Mouse (Mus musculus) neural tube, embryonic 14.5 days (tissue): ENCODE results near the gene Rprd1b. TPM values are rescaled to one million over a fixed set of nuclear protein-coding genes. Genes with fewer than 3 reads are reported as not detected.

ENCODE experiments used
- ATAC-seq: fragments of 200-750 bp; cut with Nextera tagmentation; 2 replicates; pipeline ENCODE4 v1.8.0; 2017; ENCODE audit warnings: low read depth, mild to moderate bottlenecking, moderate TSS enrichment, moderate library complexity
- H3K27ac ChIP-seq: fragments of 300-500 bp; sonication (generic); 2 replicates; pipeline ENCODE4 v1.5.1; 2014; ENCODE audit warnings: low read depth, mild to moderate bottlenecking, control low read depth, low read length, moderate library complexity, mixed read lengths
- H3K27me3 ChIP-seq: fragments of 300-500 bp; sonication (generic); 2 replicates; pipeline ENCODE4 v1.6.1; 2014; ENCODE audit warnings: low read length; ENCODE audit not compliant: control insufficient read depth, insufficient read depth
- H3K36me3 ChIP-seq: fragments of 300-500 bp; sonication (generic); 2 replicates; pipeline ENCODE4 v1.6.1; 2014; ENCODE audit warnings: low read length, mixed read lengths; ENCODE audit not compliant: control insufficient read depth, insufficient read depth
- H3K4me1 ChIP-seq: fragments of 300-500 bp; sonication (generic); 2 replicates; pipeline ENCODE4 v1.6.1; 2014; ENCODE audit warnings: low read length; ENCODE audit not compliant: control insufficient read depth, insufficient read depth
- H3K4me2 ChIP-seq: fragments of 300-500 bp; sonication (generic); 2 replicates; pipeline ENCODE4 v1.6.1; 2014; ENCODE audit warnings: mild to moderate bottlenecking, low read depth, low read length, control low read depth
- H3K4me3 ChIP-seq: fragments of 300-500 bp; sonication (generic); 2 replicates; pipeline ENCODE4 v1.5.1; 2014; ENCODE audit warnings: low read depth, low read length, control low read depth, mixed read lengths
- H3K9ac ChIP-seq: fragments of 300-500 bp; sonication (generic); replicated peaks from 2 replicates; pipeline ENCODE4 v1.6.1; 2014; ENCODE audit warnings: low read depth, mild to moderate bottlenecking, control low read depth, low read length, mixed read lengths
- H3K9me3 ChIP-seq: fragments of 300-500 bp; sonication (generic); 2 replicates; pipeline ENCODE4 v1.6.1; 2016; ENCODE audit warnings: low read length; ENCODE audit not compliant: control insufficient read depth
- WGBS: fragments of 180-500 bp; shearing (Covaris S2); extraction: QIAGEN DNeasy Blood & Tissue Kit; methylation state at CpG from one replicate; pipeline ENCODE4 v1.1.7; 2014; 5-methylcytosine and 5-hydroxymethylcytosine counted together
- polyA plus RNA-seq: library from polyadenylated mRNA; unstranded; fragments of >200 nt; fragmentation: Nextera tagmentation; extraction: Ambion mirVana; gene quantifications from 2 replicates; pipeline ENCODE4 v1.2.1, GENCODE M21; 2014

Gene Rprd1b
- polyA plus RNA-seq, 1 experiment from 2014 or later, result 38.6 TPM

DNA sequence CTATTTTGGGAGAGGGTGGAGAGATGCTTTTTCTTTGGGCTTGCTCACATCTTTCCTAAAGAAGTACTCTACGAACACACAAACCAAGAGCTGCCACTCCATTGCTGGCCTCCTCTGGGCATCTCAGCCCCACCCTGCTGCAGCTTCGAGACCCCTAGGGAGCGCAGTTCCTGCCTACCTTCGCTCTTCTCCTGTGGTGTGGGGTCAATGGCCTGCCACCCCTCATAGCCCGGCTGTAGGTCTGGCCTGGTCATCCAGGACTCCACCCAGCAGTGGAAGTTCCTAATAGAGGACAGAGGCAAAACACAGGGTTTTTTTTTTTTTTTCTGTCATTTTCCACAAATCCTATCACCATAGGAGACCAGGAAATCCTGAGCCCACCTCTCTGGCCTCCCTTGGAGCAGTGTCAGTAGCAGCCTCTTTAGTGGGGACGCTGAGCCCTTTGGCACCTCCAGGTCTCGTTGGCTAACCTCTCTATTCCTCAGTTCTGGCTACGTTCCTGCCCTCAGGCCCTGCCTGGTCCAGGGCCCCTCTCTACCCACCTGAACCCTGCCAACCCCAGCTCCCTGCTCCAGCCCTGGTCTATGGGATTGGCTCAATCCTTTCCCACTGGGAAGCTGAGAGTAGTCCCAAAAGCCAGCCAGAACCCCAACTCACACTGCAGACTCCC is 100.3 kb downstream of the Rprd1b start:
- Histone ChIP-seq H3K27me3 (no peaks in the 10 kb centered on the region), H3K36me3 (no peaks in the 10 kb centered on the region), H3K9me3 (no peaks in the 10 kb centered on the region), H3K9ac (no peak overlapping the region), H3K4me2 (no peak overlapping the region), H3K4me1 (no peaks in the 10 kb centered on the region), H3K4me3 (no peak overlapping the region), H3K27ac (no peak overlapping the region)
- ATAC-seq, result no peak
- 83% methylated on average over 8 of the region's 8 CpGs for WGBS

DNA sequence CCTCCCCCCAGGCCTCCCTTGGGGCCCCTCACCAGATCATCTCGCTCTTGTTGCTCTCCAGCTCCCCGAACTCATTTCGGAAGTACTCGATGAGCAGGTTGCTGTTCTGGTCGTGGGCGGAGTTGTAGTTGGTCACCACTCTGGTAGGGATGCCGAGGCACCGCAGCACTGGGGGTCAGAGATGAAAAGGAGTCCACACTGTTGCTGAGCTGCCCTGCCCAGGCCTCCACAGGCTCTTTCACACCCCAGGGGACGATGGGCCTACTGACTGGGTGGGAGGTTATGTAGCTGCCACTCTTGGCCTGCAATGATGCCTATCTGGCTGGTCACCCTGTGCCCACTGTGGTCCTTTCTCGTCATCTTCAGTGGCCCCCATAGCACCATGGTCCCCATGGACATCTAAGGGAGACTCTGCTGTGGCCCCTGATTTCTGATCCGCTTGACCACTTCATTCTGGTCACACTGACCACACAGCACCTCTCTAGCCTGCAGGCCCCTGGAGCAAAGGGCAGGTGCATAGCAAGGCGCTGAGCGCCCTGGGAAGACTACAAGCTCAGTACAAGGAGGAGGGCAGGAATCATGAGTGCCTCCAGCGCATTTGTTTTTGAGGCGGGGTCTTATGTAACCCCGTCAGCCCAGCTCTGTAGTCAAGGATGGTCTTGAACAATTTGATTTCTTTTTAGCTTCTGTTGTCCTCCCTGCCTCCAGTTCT is 101.2 kb downstream of the Rprd1b start:
- 82% methylated on average over 16 of the region's 16 CpGs for WGBS
- Histone ChIP-seq H3K27me3 (no peaks in the 10 kb centered on the region), H3K4me2 (no peak overlapping the region), H3K9ac (no peak overlapping the region), H3K4me1 (no peaks in the 10 kb centered on the region), H3K9me3 (no peaks in the 10 kb centered on the region), H3K27ac (no peak overlapping the region), H3K36me3 (no peaks in the 10 kb centered on the region), H3K4me3 (no peak overlapping the region)
- no peak for ATAC-seq

GRCm38 (mm10) chr2:158130391-158130986 is 102.2 kb downstream of the Rprd1b start:
- no peaks in the 10 kb centered on the region for H3K9me3 ChIP-seq
- no peak for ATAC-seq
- H3K4me2 ChIP-seq, result no peak overlapping the region
- no peak overlapping the region for H3K9ac ChIP-seq
- no peak overlapping the region for H3K27ac ChIP-seq
- 61% methylated on average over 5 of the region's 5 CpGs for WGBS
- no peaks in the 10 kb centered on the region for H3K27me3 ChIP-seq
- no peak overlapping the region for H3K4me3 ChIP-seq
- H3K36me3 ChIP-seq, result no peaks in the 10 kb centered on the region
- no peaks in the 10 kb centered on the region for H3K4me1 ChIP-seq

DNA sequence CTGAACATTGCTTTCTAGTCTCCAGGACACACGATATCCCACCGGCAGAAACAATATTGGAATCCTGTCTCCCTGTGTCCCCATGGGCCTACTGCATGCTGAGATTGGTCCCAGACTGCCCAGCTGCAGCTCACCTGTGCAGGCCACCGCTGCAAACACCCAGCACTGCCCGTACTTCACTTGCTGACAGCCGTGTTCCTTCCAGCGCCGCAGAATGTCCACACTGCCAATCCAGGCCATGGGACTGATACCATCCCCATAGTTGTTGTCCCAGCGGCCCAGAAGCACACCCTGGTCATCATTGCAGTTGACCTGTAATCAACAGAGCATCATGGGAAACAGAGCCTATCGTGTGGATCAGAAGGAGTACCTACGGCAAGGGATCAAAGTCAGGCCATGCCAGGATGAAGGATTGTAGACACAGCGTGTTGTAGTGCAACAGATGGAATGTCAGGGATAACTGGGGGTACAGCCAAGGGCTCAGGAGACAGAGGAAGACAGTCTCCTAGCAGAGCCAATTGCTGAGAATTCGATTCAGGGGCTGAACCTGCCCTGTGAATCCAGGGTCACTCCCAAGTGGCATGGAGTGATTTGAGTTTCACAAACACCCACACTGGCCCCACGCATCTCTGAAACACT is 103.0 kb downstream of the Rprd1b start:
- Histone ChIP-seq H3K36me3 (no peaks in the 10 kb centered on the region), H3K27ac (no peak overlapping the region), H3K9ac (no peak overlapping the region), H3K4me1 (no peaks in the 10 kb centered on the region), H3K9me3 (no peaks in the 10 kb centered on the region), H3K4me2 (no peak overlapping the region), H3K4me3 (no peak overlapping the region), H3K27me3 (no peaks in the 10 kb centered on the region)
- WGBS, result 93% methylated on average over 13 of the region's 13 CpGs
- no peak for ATAC-seq

DNA sequence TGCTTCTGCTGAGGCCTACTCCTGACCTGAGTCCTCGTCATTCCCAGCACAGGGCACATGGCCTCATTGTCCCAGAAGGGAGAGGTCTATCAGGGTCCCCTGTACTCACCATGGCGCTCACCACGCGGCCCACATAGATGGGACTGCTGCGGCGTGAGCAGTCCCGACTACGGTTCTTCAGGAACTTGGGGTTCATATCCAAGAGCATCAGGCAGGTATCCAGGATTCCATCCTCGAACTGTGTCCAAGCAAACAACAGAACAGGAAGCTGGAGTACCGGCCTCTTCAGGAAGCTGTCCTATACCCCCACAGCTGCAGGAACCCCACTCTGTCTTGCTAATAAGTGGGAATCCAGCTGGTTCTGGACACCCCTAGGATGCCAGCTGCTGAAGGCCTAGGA is 104.0 kb downstream of the Rprd1b start:
- Histone ChIP-seq H3K36me3 (no peaks in the 10 kb centered on the region), H3K9me3 (no peaks in the 10 kb centered on the region), H3K4me2 (no peak overlapping the region), H3K9ac (no peak overlapping the region), H3K27ac (no peak overlapping the region), H3K4me1 (no peaks in the 10 kb centered on the region), H3K4me3 (no peak overlapping the region), H3K27me3 (no peaks in the 10 kb centered on the region)
- WGBS, result 86% methylated on average over 10 of the region's 10 CpGs
- ATAC-seq, result no peak

GRCm38 (mm10) chr2:158133050-158133449 is 104.8 kb downstream of the Rprd1b start:
- H3K27me3 ChIP-seq, result no peaks in the 10 kb centered on the region
- WGBS, result 70% methylated on average over 6 of the region's 6 CpGs
- H3K36me3 ChIP-seq, result no peaks in the 10 kb centered on the region
- no peak overlapping the region for H3K4me2 ChIP-seq
- no peaks in the 10 kb centered on the region for H3K4me1 ChIP-seq
- no peak for ATAC-seq
- no peak overlapping the region for H3K27ac ChIP-seq
- H3K9me3 ChIP-seq, result no peaks in the 10 kb centered on the region
- H3K4me3 ChIP-seq, result no peak overlapping the region
- H3K9ac ChIP-seq, result no peak overlapping the region

DNA sequence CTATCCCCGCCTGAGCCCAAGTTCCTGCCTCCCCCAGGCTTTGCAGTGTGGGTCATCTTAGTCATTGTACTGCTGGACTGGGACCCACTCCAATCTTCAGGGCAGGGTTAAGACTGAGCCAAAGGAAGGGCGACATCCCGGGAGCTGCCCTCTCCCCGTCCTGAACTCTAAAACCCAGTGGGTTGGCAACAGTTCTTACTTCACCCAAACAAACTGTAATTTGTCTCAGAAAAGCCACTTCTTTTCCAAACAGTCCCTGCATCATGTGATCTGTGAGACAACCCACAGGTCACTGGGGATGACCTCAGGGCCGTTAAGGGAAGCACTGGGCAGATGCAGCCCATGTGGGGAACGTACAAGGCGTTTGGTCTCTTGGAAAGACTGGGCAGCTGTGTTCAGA is 107.9 kb downstream of the Rprd1b start:
- Histone ChIP-seq H3K9ac (no peak overlapping the region), H3K27me3 (no peaks in the 10 kb centered on the region), H3K4me1 (peaks cover 6% of the 10 kb centered on the region; the same call in 1 of the 2 replicates), H3K36me3 (no peaks in the 10 kb centered on the region), H3K27ac (no peak overlapping the region), H3K4me2 (no peak overlapping the region), H3K9me3 (no peaks in the 10 kb centered on the region), H3K4me3 (no peak overlapping the region)
- whole genome bisulfite sequencing, result 57% methylated on average over 7 of the region's 7 CpGs
- no peak for ATAC-seq

DNA sequence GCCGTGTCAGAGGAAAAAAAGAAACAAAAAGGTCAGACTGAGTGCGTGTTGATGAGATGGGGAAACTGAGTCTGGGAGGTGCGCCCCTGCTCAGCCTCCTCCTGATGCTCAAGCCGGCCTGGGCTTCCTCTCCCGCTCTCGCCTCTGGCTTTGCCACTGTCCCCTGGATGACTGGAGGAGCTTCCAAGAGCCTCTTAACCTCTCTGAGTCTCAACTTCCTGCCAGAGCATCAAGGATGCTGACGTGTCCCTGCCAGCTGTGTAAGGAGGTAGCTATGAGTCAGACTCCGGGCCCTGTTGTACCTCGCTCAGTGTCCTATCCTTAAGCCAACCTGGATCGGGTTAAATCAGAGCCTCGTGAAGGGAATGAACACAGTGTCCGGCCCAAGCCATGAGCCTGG is 109.5 kb downstream of the Rprd1b start:
- Histone ChIP-seq H3K4me1 (peaks cover 6% of the 10 kb centered on the region; the same call in 1 of the 2 replicates), H3K4me2 (no peak overlapping the region), H3K27me3 (no peaks in the 10 kb centered on the region), H3K27ac (no peak overlapping the region), H3K36me3 (no peaks in the 10 kb centered on the region), H3K4me3 (no peak overlapping the region), H3K9ac (no peak overlapping the region), H3K9me3 (no peaks in the 10 kb centered on the region)
- WGBS, result 93% methylated on average over 12 of the region's 12 CpGs
- no peak for ATAC-seq

GRCm38 (mm10) chr2:158138778-158139177 is 110.5 kb downstream of the Rprd1b start:
- no peaks in the 10 kb centered on the region for H3K9me3 ChIP-seq
- no peak overlapping the region for H3K4me3 ChIP-seq
- H3K36me3 ChIP-seq, result no peaks in the 10 kb centered on the region
- WGBS, result 96% methylated on average over 9 of the region's 9 CpGs
- peaks cover 6% of the 10 kb centered on the region; the same call in 1 of the 2 replicates for H3K4me1 ChIP-seq
- ATAC-seq, result no peak
- H3K27ac ChIP-seq, result no peak overlapping the region
- no peak overlapping the region for H3K9ac ChIP-seq
- H3K4me2 ChIP-seq, result no peak overlapping the region
- H3K27me3 ChIP-seq, result no peaks in the 10 kb centered on the region
